Mouse (Mus musculus) intestine, embryonic 15.5 days (tissue): ENCODE results near the gene Arsk. TPM values are rescaled to one million over a fixed set of nuclear protein-coding genes. Genes with fewer than 3 reads are reported as not detected.

Experiments
- ATAC-seq: fragments of 200-750 bp; cut with Nextera tagmentation; 2 replicates; pipeline ENCODE4 v1.8.0; 2017; ENCODE audit warnings: moderate TSS enrichment, moderate library complexity
- H3K27ac ChIP-seq: fragments of 300-500 bp; sonication (generic); 2 replicates; pipeline ENCODE4 v1.5.1; 2015; ENCODE audit warnings: mild to moderate bottlenecking, inconsistent platforms
- H3K27me3 ChIP-seq: fragments of 300-500 bp; sonication (generic); replicated peaks from 2 replicates; pipeline ENCODE4 v1.6.1; 2015; ENCODE audit warnings: inconsistent platforms
- H3K36me3 ChIP-seq: fragments of 300-500 bp; sonication (generic); 2 replicates; pipeline ENCODE4 v1.6.1; 2015; ENCODE audit warnings: inconsistent platforms
- H3K4me1 ChIP-seq: fragments of 300-500 bp; sonication (generic); replicated peaks from 2 replicates; pipeline ENCODE4 v1.6.1; 2015; ENCODE audit warnings: inconsistent platforms
- H3K4me2 ChIP-seq: fragments of 300-500 bp; sonication (generic); replicated peaks from 2 replicates; pipeline ENCODE4 v1.6.1; 2015; ENCODE audit warnings: mild to moderate bottlenecking, inconsistent platforms
- H3K4me3 ChIP-seq: fragments of 300-500 bp; sonication (generic); replicated peaks from 2 replicates; pipeline ENCODE4 v1.5.1; 2015; ENCODE audit warnings: inconsistent platforms
- H3K9ac ChIP-seq: fragments of 300-500 bp; sonication (generic); 2 replicates; pipeline ENCODE4 v1.6.1; 2015; ENCODE audit warnings: inconsistent platforms
- H3K9me3 ChIP-seq: fragments of 300-500 bp; sonication (generic); 2 replicates; pipeline ENCODE4 v1.6.1; 2016; ENCODE audit warnings: inconsistent platforms
- WGBS: fragments of 180-500 bp; shearing (Covaris S2); methylation state at CpG from one replicate; pipeline ENCODE4 v1.1.7; 2015; 5-methylcytosine and 5-hydroxymethylcytosine counted together
- polyA plus RNA-seq: library from polyadenylated mRNA; unstranded; fragments of >200 nt; fragmentation: Nextera tagmentation; extraction: Ambion mirVana; gene quantifications from 2 replicates; pipeline ENCODE4 v1.2.1, GENCODE M21; 2015

Gene Arsk
- polyA plus RNA-seq, 1 experiment from 2014 or later, result 5.6 TPM

GRCm38 (mm10) chr13:76062126-76062525 lies 36.3 kb downstream of the Arsk start:
- no peaks in the 10 kb centered on the region for H3K4me1 ChIP-seq
- ATAC-seq, result no peak
- H3K9me3 ChIP-seq, result no peaks in the 10 kb centered on the region
- H3K4me2 ChIP-seq, result no peak overlapping the region
- H3K36me3 ChIP-seq, result no peaks in the 10 kb centered on the region
- no peak overlapping the region for H3K4me3 ChIP-seq
- 87% methylated on average over 3 of the region's 3 CpGs for WGBS
- H3K27me3 ChIP-seq, result peaks cover 5% of the 10 kb centered on the region
- H3K9ac ChIP-seq, result no peak overlapping the region
- no peak overlapping the region for H3K27ac ChIP-seq

- H3K4me1 ChIP-seq, result peaks cover 15% of the 10 kb centered on the region
- no peaks in the 10 kb centered on the region for H3K36me3 ChIP-seq
- no peaks in the 10 kb centered on the region for H3K9me3 ChIP-seq
- WGBS, result 87% methylated on average over 4 of the region's 4 CpGs
- no peak overlapping the region for H3K27ac ChIP-seq
- no peak overlapping the region for H3K9ac ChIP-seq
- no peak overlapping the region for H3K4me3 ChIP-seq
- peaks cover 28% of the 10 kb centered on the region for H3K27me3 ChIP-seq
- H3K4me2 ChIP-seq, result no peak overlapping the region
- no peak for ATAC-seq
Observed at GRCm38 (mm10) chr13:76059591-76059990, 38.9 kb downstream of the Arsk start.

DNA sequence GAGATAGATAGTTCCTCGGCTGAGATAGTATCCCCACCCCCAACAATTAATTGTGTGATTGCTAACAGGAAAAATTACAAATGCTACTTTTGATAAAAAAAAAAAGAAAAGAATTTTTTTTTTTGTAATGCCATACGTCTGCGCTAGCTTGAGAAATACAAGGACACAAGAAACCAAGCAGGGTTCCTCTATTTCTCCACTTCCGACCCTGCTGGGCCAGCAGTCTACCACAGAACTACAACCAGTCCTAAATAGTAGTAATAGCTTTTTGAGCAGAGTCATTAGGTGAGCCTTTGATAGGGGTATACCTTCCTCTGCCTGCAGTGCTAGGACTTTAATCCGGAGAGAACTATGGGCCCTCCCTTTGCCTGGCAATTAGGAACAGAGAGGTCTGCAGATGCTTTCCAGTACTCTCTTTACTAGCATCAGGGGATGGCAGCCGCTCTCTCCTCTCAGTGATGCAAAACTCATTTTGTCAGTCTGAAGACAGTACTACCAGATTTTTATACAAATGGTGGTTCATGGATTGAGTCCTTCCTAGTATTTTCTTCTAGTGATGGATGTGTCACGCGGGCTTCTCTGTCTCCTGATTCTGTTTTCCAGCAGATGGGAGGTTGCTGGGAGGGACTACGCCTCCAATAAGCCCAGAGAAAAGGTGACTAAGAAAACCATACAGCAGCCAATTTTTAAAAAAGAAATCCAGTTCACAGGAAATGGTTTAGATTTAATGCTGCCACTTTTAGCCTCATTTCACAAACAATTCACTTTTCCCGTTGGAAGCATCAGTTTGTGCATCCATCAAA lies 41.0 kb downstream of the Arsk start:
- ATAC-seq, result no peak
- no peak overlapping the region for H3K9ac ChIP-seq
- H3K9me3 ChIP-seq, result no peaks in the 10 kb centered on the region
- H3K36me3 ChIP-seq, result no peaks in the 10 kb centered on the region
- peaks cover 38% of the 10 kb centered on the region for H3K27me3 ChIP-seq
- H3K4me2 ChIP-seq, result no peak overlapping the region
- 63% methylated on average over 10 of the region's 10 CpGs for WGBS
- peaks cover 15% of the 10 kb centered on the region for H3K4me1 ChIP-seq
- no peak overlapping the region for H3K4me3 ChIP-seq
- H3K27ac ChIP-seq, result no peak overlapping the region

DNA sequence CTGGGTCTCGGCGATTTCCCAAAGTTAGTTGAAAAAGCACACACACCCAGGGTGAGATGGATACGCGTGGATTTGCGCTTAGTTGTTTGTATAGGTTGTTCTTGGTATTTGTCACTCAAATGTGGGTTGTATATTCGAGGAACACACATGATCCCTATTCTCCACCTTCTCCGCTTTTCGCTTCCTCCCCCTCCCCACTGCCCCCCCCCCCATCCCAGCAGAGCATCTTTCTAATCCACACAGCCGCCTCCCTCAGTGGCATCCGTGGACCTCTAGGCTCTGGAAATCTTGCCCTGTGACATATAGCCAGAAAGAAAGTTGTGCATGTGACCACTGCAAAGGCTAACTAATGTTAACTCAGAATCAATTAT lies 41.6 kb downstream of the Arsk start, which contains the start of gene Gpr150:
TSS of gene Gpr150 (minus strand) at position 101 of the 371 bp plus-strand sequence.
- peaks cover 15% of the 10 kb centered on the region for H3K4me1 ChIP-seq
- peak within 1 kb of the TSS; percentile 40 for H3K4me3 ChIP-seq
- peaks cover 38% of the 10 kb centered on the region for H3K27me3 ChIP-seq
- H3K9me3 ChIP-seq, result no peaks in the 10 kb centered on the region
- peak within 1 kb of the TSS; percentile 9 for H3K9ac ChIP-seq
- WGBS, result 14% methylated on average over 10 of the region's 10 CpGs
- H3K36me3 ChIP-seq, result no peaks in the 10 kb centered on the region
- no peak for ATAC-seq
- no peak within 1 kb of the TSS for H3K27ac ChIP-seq
- peak within 1 kb of the TSS; percentile 96 for H3K4me2 ChIP-seq

GRCm38 (mm10) chr13:76056261-76056724 lies 42.2 kb downstream of the Arsk start:
- Histone ChIP-seq H3K9me3 (no peaks in the 10 kb centered on the region), H3K27me3 (peaks cover 38% of the 10 kb centered on the region), H3K9ac (peak overlapping the region; percentile 9), H3K4me2 (peak overlapping the region; percentile 96), H3K36me3 (no peaks in the 10 kb centered on the region), H3K4me1 (peaks cover 15% of the 10 kb centered on the region), H3K27ac (no peak overlapping the region), H3K4me3 (peak overlapping the region; percentile 40)
- ATAC-seq, result peak; percentile 94
- under 1% methylated on average over 34 of the region's 34 CpGs for WGBS

DNA sequence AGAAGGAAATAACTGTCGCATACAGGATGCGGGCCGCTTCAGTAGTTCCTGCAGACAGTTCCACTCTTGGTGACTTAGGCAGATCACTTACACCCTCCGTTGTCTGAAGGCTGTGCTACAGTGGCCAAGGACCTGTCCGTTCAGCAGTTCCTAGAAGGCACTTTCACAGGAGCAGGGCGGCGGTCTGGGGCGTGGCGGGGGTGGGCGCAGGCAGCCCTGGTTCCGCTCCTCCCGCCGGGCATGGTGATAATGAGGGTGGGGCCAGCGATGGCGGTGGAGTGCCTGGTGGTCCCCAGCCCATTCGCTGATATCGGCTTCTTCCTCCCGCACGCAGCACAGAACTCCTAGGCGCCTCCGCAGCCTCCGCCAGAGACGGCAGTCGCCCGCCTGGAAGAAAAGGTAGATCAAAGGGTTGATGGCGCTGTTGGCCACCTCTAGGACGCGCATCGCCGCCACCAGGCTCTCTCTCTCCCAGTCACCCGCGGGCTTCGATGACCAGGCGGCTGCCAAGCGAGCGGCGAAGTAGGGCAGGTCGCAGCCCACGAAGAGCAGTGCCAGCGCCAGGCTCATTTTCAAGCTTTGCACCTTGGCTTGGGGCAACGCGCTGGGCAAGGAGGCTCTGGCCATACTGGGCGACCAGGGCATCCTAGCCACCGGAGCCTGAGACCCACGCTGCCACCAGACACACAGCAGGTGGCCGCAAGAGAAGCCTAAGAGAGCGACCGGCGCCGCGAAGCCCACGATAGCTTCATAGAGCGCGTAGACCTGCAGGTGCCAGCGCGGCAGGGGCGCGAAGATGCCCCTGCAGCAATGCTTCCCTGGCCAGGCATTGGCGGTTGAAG lies 42.8 kb downstream of the Arsk start:
- no peak overlapping the region for H3K27ac ChIP-seq
- WGBS, result under 1% methylated on average over 59 of the region's 59 CpGs

DNA sequence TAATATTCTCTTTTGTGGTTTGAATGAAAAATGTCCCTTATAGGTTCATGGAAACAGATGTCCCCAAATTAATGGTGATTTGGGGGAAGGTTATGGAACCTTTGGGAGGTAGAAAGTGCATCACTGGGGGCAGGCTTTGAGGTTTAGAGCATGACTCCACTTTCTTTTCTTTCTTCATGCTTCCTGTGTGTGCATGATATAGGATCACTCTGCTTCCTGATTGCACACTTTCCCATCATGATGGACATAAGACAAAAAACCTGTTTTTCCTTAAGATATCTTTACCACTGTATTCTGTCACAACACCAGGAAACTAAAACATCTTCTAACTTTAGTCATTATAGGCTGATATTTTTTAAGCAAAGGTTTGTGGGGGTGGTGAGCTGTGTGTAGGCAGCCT lies 53.5 kb downstream of the Arsk start:
- Histone ChIP-seq H3K4me3 (no peak overlapping the region), H3K9ac (no peak overlapping the region), H3K27me3 (no peaks in the 10 kb centered on the region), H3K27ac (no peak overlapping the region), H3K9me3 (no peaks in the 10 kb centered on the region), H3K4me2 (no peak overlapping the region), H3K36me3 (no peaks in the 10 kb centered on the region), H3K4me1 (no peaks in the 10 kb centered on the region)
- ATAC-seq, result no peak

More for the DNA sequence above, 42.8 kb downstream of the Arsk start:
- no peaks in the 10 kb centered on the region for H3K36me3 ChIP-seq
- H3K4me1 ChIP-seq, result peaks cover 15% of the 10 kb centered on the region
- peak overlapping the region; percentile 9 for H3K9ac ChIP-seq
- peaks cover 38% of the 10 kb centered on the region for H3K27me3 ChIP-seq
- no peaks in the 10 kb centered on the region for H3K9me3 ChIP-seq
- peak overlapping the region; percentile 40 for H3K4me3 ChIP-seq
- peak overlapping the region; percentile 96 for H3K4me2 ChIP-seq
- peak; percentile 83 for ATAC-seq

DNA sequence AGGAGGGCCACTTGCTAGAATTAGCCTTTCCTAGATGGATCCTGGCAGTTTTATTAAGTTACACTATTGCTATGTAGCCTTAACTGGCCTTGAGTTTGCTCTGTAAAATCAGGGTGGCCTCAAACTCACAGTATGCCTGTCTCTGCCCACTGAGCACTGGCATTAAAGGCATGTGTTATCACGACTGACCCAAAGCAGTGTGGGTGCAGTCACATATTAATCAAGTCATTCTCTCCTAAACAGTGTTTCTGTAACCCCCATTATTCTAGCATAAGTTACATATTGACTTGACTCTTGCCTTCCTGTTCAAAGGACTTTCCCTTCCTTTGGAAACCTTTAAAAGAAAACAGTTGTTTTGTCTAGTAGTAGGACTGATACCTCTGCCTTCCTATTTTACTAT lies 56.0 kb downstream of the Arsk start:
- Histone ChIP-seq H3K4me1 (no peaks in the 10 kb centered on the region), H3K27ac (no peak overlapping the region), H3K27me3 (no peaks in the 10 kb centered on the region), H3K4me3 (no peak overlapping the region), H3K4me2 (no peak overlapping the region), H3K36me3 (no peaks in the 10 kb centered on the region), H3K9me3 (no peaks in the 10 kb centered on the region), H3K9ac (no peak overlapping the region)
- WGBS, result 35% methylated on average over 1 of the region's 1 CpGs
- no peak for ATAC-seq

DNA sequence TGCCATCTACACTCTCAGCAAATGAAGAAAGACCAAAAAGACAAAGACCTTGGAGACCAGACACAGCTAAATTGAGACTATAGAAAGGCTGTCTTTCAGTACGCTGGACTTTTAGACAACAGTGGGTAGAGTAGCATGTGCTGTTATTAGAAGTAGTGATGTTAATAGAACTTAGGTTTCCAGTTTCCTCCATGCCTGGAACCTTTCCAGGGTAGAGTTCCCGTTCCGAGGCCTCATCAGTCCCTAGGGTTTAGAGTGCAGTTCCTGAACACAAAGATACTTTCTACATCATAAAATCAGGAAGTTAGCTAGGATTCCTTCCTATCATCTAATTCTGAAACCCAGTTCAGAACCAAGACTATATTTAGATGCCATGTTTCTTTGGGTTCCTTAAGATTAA lies 73.9 kb downstream of the Arsk start:
- H3K27me3 ChIP-seq, result no peaks in the 10 kb centered on the region
- ATAC-seq, result no peak
- 79% methylated on average over 3 of the region's 3 CpGs for WGBS

GRCm38 (mm10) chr13:76021782-76022181 lies 76.7 kb downstream of the Arsk start:
- Histone ChIP-seq H3K27me3 (no peaks in the 10 kb centered on the region), H3K9ac (no peak overlapping the region), H3K9me3 (no peaks in the 10 kb centered on the region), H3K4me3 (no peak overlapping the region), H3K36me3 (no peaks in the 10 kb centered on the region), H3K27ac (no peak overlapping the region), H3K4me2 (no peak overlapping the region), H3K4me1 (no peaks in the 10 kb centered on the region; the same call in 1 of the 2 replicates)
- no peak for ATAC-seq
- WGBS, result 88% methylated on average over 2 of the region's 2 CpGs

More for the DNA sequence above, 73.9 kb downstream of the Arsk start:
- Histone ChIP-seq H3K4me1 (no peaks in the 10 kb centered on the region), H3K36me3 (no peaks in the 10 kb centered on the region), H3K4me2 (no peak overlapping the region), H3K27ac (no peak overlapping the region), H3K4me3 (no peak overlapping the region), H3K9ac (no peak overlapping the region), H3K9me3 (no peaks in the 10 kb centered on the region)

GRCm38 (mm10) chr13:76018844-76019400 lies 79.5 kb downstream of the Arsk start:
- Histone ChIP-seq H3K27ac (no peak overlapping the region), H3K27me3 (no peaks in the 10 kb centered on the region), H3K9me3 (no peaks in the 10 kb centered on the region), H3K4me1 (no peaks in the 10 kb centered on the region; the same call in 1 of the 2 replicates), H3K4me2 (peak overlapping the region; percentile 67), H3K9ac (no peak overlapping the region), H3K4me3 (peak overlapping the region; percentile 70), H3K36me3 (no peaks in the 10 kb centered on the region)
- ATAC-seq, result peak; percentile 64
- WGBS, result 47% methylated on average over 5 of the region's 5 CpGs
